Mouse (Mus musculus) liver, adult 2 months (tissue): ENCODE data around the gene Slc30a2. TPM values are rescaled to one million over a fixed set of nuclear protein-coding genes. Genes with fewer than 3 reads are reported as not detected.
A peak's percentile ranks its signal among the peaks of the same experiment; 100 is the strongest.

Source experiments
- DNase-seq: peaks from one replicate; pipeline ENCODE4 v3.0.0-alpha.2; 2011; ENCODE audit warnings: low read depth, low spot score; ENCODE audit errors: extremely low read depth
- H3K27ac ChIP-seq: fragments of 200-500 bp; replicated peaks from 2 replicates; pipeline ENCODE4 v1.5.1; 2012; ENCODE audit warnings: low read depth, mild to moderate bottlenecking, control low read depth, inconsistent platforms, low read length; ENCODE audit not compliant: insufficient read depth
- H3K27me3 ChIP-seq: fragments of 200-500 bp; 2 replicates; pipeline ENCODE4 v1.6.1; 2012; ENCODE audit warnings: mild to moderate bottlenecking, moderate library complexity, low read length, inconsistent platforms; ENCODE audit not compliant: control insufficient read depth, insufficient read depth
- H3K36me3 ChIP-seq: fragments of 200-500 bp; 2 replicates; pipeline ENCODE4 v1.6.1; 2012; ENCODE audit warnings: low read length, inconsistent platforms; ENCODE audit not compliant: control insufficient read depth, insufficient read depth
- H3K4me1 ChIP-seq: fragments of 200-500 bp; 2 replicates; pipeline ENCODE4 v1.6.1; 2011; ENCODE audit warnings: low read length; ENCODE audit not compliant: control insufficient read depth, insufficient read depth
- H3K4me3 ChIP-seq: fragments of 200-500 bp; 2 replicates; pipeline ENCODE4 v1.5.1; 2011; ENCODE audit warnings: low read depth, mild to moderate bottlenecking, control low read depth, low read length, moderate library complexity; ENCODE audit not compliant: insufficient read depth
- H3K79me2 ChIP-seq: fragments of 200-500 bp; 2 replicates; pipeline ENCODE4 v1.6.1; 2012; ENCODE audit warnings: inconsistent platforms, mild to moderate bottlenecking, low read length, moderate library complexity; ENCODE audit not compliant: control insufficient read depth, insufficient read depth
- H3K9ac ChIP-seq: fragments of 200-500 bp; 2 replicates; pipeline ENCODE4 v1.6.1; 2012; ENCODE audit warnings: low read depth, mild to moderate bottlenecking, control low read depth, inconsistent platforms, low read length
- CTCF ChIP-seq: fragments of 200-500 bp; IDR thresholded peaks from 2 replicates; pipeline ENCODE4 v1.5.1; 2011; ENCODE audit warnings: low read depth, low read length, control low read depth
- POLR2A ChIP-seq: fragments of 200-500 bp; IDR thresholded peaks from 2 replicates; pipeline ENCODE4 v1.6.1; 2011; ENCODE audit warnings: low read length, control low read depth; ENCODE audit not compliant: insufficient read depth; ENCODE audit errors: extremely low read depth
- WGBS: fragments of 180-500 bp; shearing (Covaris S2); methylation state at CpG from one replicate; pipeline ENCODE4 v1.1.7; 2018; 5-methylcytosine and 5-hydroxymethylcytosine counted together
- polyA plus RNA-seq: library from polyadenylated mRNA; depleted of rRNA; stranded (reverse); fragments of >200 nt; gene quantifications from 2 replicates; pipeline ENCODE4 v1.2.3, GENCODE M21; 2012
- total RNA-seq: library from RNA; depleted of rRNA; stranded (reverse); fragments of >200 nt; gene quantifications from 2 replicates; pipeline ENCODE4 v1.2.3, GENCODE M21; 2014

Gene Slc30a2
- total and polyA plus RNA-seq, 2 experiments: under 0.01 TPM; not detected in 1

- TF ChIP-seq CTCF (no peak), POLR2A (no peak)
- WGBS: 81% methylated on average over 1 of the region's 1 CpGs
These were observed 48.7 kb downstream of the Slc30a2 start for GRCm38 (mm10) chr4:134391636-134392035.

GRCm38 (mm10) chr4:134392595-134392994, 49.6 kb downstream of the Slc30a2 start:
- no peaks in the 10 kb centered on the region for H3K4me1 ChIP-seq
- no peak overlapping the region for H3K4me3 ChIP-seq
- WGBS: 34% methylated on average over 8 of the region's 8 CpGs
- H3K36me3 ChIP-seq: no peaks in the 10 kb centered on the region
- H3K9ac ChIP-seq: no peak overlapping the region
- no peak overlapping the region for H3K27ac ChIP-seq
- TF ChIP-seq CTCF (no peak), POLR2A (no peak)
- H3K79me2 ChIP-seq: no peaks in the 10 kb centered on the region
- H3K27me3 ChIP-seq: no peaks in the 10 kb centered on the region
- no peak for DNase-seq

More at GRCm38 (mm10) chr4:134391636-134392035, 48.7 kb downstream of the Slc30a2 start:
- Histone ChIP-seq H3K79me2 (no peaks in the 10 kb centered on the region), H3K4me1 (no peaks in the 10 kb centered on the region), H3K9ac (no peak overlapping the region), H3K27ac (no peak overlapping the region), H3K4me3 (no peak overlapping the region), H3K27me3 (no peaks in the 10 kb centered on the region), H3K36me3 (no peaks in the 10 kb centered on the region)
- DNase-seq: no peak

- 0 out of 2 replicates have a peak, but pooled peaks cover 1% of the 10 kb centered on the region for H3K79me2 ChIP-seq
- no peak overlapping the region for H3K27ac ChIP-seq
- 41% methylated on average over 12 of the region's 12 CpGs for WGBS
- H3K4me1 ChIP-seq: peaks cover 4% of the 10 kb centered on the region; the same call in 1 of the 2 replicates
- TF ChIP-seq POLR2A (no peak), CTCF (peak; percentile 14; the same call in 1 of the 2 replicates)
- no peak overlapping the region for H3K9ac ChIP-seq
- no peak for DNase-seq
- H3K27me3 ChIP-seq: no peaks in the 10 kb centered on the region
- H3K4me3 ChIP-seq: no peak overlapping the region
- H3K36me3 ChIP-seq: no peaks in the 10 kb centered on the region
These were observed 50.0 kb downstream of the Slc30a2 start for GRCm38 (mm10) chr4:134393026-134393425.

GRCm38 (mm10) chr4:134395142-134395541, 52.2 kb downstream of the Slc30a2 start:
- no peak overlapping the region for H3K27ac ChIP-seq
- DNase-seq: no peak
- H3K9ac ChIP-seq: no peak overlapping the region
- H3K36me3 ChIP-seq: no peaks in the 10 kb centered on the region
- 88% methylated on average over 7 of the region's 7 CpGs for WGBS
- 0 out of 2 replicates have a peak, but pooled peaks cover 3% of the 10 kb centered on the region for H3K79me2 ChIP-seq
- TF ChIP-seq POLR2A: no peak
- no peak for TF ChIP-seq CTCF
- H3K27me3 ChIP-seq: no peaks in the 10 kb centered on the region
- H3K4me3 ChIP-seq: no peak overlapping the region
- peaks cover 5% of the 10 kb centered on the region; the same call in 1 of the 2 replicates for H3K4me1 ChIP-seq

GRCm38 (mm10) chr4:134395977-134396825, 53.2 kb downstream of the Slc30a2 start, which contains the start of gene Pafah2:
Gene Pafah2, plus strand, starts transcription at chr4:134396320.
- Histone ChIP-seq H3K9ac (peak within 1 kb of the TSS; percentile 79), H3K79me2 (0 out of 2 replicates have a peak, but pooled peaks cover 3% of the 10 kb centered on the region), H3K36me3 (no peaks in the 10 kb centered on the region), H3K4me1 (peaks cover 8% of the 10 kb centered on the region), H3K27ac (peak within 1 kb of the TSS; percentile 95), H3K27me3 (no peaks in the 10 kb centered on the region), H3K4me3 (peak within 1 kb of the TSS; percentile 49)
- under 1% methylated on average over 31 of the region's 31 CpGs for WGBS
- DNase-seq: peak; percentile 100
- TF ChIP-seq CTCF (peak; percentile 99), POLR2A (no peak)

GRCm38 (mm10) chr4:134397121-134397520, 54.1 kb downstream of the Slc30a2 start:
- WGBS: 5% methylated on average over 7 of the region's 7 CpGs
- H3K36me3 ChIP-seq: no peaks in the 10 kb centered on the region
- H3K9ac ChIP-seq: peak overlapping the region; percentile 13; the same call in 1 of the 2 replicates
- TF ChIP-seq CTCF (peak; percentile 12; the same call in 1 of the 2 replicates), POLR2A (0 out of 2 replicates have a peak, but pooled peaks have one; percentile 14)
- H3K27ac ChIP-seq: peak overlapping the region; percentile 66
- peak overlapping the region; percentile 34 for H3K4me3 ChIP-seq
- H3K4me1 ChIP-seq: peaks cover 14% of the 10 kb centered on the region
- H3K79me2 ChIP-seq: 0 out of 2 replicates have a peak, but pooled peaks cover 3% of the 10 kb centered on the region
- peak; percentile 99 for DNase-seq
- no peaks in the 10 kb centered on the region for H3K27me3 ChIP-seq
